ENCODE assay signal across 29 mouse cellular contexts in the genomic region with DNA sequence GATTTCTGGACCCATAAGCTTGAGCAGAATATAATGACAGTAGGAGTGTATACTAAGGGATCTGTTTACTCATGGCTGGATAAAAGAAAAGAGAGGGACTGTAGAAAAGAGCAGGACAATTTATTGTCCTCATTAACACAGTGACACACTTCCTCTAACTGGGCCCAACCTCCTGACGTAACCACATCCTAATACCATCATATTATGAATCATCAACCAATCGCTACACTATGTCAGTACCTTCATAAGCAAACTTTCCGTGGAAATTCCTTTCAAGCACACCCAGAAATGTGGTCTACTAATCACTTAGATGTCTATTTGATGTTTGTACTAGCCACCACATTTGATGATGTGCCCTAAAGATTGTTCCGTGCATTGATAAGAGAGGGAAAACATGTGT.
DNase-seq lines count a peak whose midpoint lies in the region; ATAC-seq and TF ChIP-seq lines count a peak whose summit lies in the region.
"Had no signal": no experiment of that assay in that cellular context is flagged by ENCODE, and none has a peak within 500 bp of the region (broad histone marks: within the 10 kb centered on the region; RNA-seq: fewer than 3 reads in every experiment).

No protein-coding gene starts in this region.

- no peaks in the 10 kb centered on the region for H3K79me2 ChIP-seq in C2C12 (ENCODE audit: control insufficient read depth, insufficient read depth)
- no peaks in the 10 kb centered on the region for H3K79me2 ChIP-seq in MEL (ENCODE audit: control insufficient read depth, insufficient read depth, low read length, poor library complexity)

- H3ac ChIP-seq in C2C12 (ENCODE audit: control insufficient read depth, insufficient read length, low read depth), result no peak overlapping the region

- no peaks in the 10 kb centered on the region for H3K9me3 ChIP-seq in MEL (replicated peaks; ENCODE audit: insufficient read depth, low read length)
- H3K9me3 ChIP-seq in forebrain, embryonic 12.5 days, result no peaks in the 10 kb centered on the region
- H3K9me3 ChIP-seq: hindbrain, embryonic 12.5 days; kidney, embryonic 15.5 days; liver, embryonic 12.5 days had no signal

- peak; percentile 20 for DNase-seq in MEL (ENCODE audit: low read depth, low spot score)
- DNase-seq in gastrocnemius, adult 2 months, result no peak
- DNase-seq in kidney, postnatal 4 days, result no peak
- DNase-seq: adrenal gland, postnatal 25 days; B cell, adult 2 months; cerebellum, adult 11-12 months; cerebellum, adult 9-11 months; forebrain, postnatal 0 days; gastrocnemius, postnatal 14 days; heart, postnatal 14 days; kidney, postnatal 25 days; layer of hippocampus, postnatal 36 days; left cerebral cortex, postnatal 4 days; liver, postnatal 0 days; right cerebral cortex, postnatal 4 days; thymus, adult 2 months; thymus, postnatal 36 days had no signal

- TF ChIP-seq CTCF in C2C12 (IDR thresholded peaks at IDR 0.05; ENCODE audit: control insufficient read depth, insufficient read depth, insufficient read length) (no peak), MEL (IDR thresholded peaks at IDR 0.05 in 2 of 3, conservative IDR thresholded peaks at IDR 0.05 in 1 of 3; ENCODE audit: control insufficient read depth in 1 of 3, insufficient read depth in 1 of 3, low read depth in 2 of 3, low read length in 3 of 3, poor library complexity in 1 of 3, severe bottlenecking in 1 of 3) (no peak)
- no peak for TF ChIP-seq CTCF in gastrocnemius, adult 2 months (IDR thresholded peaks at IDR 0.05)

- no peak for TF ChIP-seq EP300 in MEL (IDR thresholded peaks at IDR 0.05; ENCODE audit: low read depth in 1 of 2, low read length in 2 of 2)

- TF ChIP-seq POLR2A in MEL (IDR thresholded peaks at IDR 0.05; ENCODE audit: control insufficient read depth in 1 of 2, insufficient read depth in 1 of 2, low read depth in 1 of 2, low read length in 2 of 2, poor library complexity in 1 of 2), result no peak

- WGBS in forebrain, embryonic 12.5 days, result 92% methylated on average over 4 of the region's 4 CpGs

- TF ChIP-seq RAD21 in MEL (IDR thresholded peaks at IDR 0.05; ENCODE audit: low read depth, low read length), result no peak

- H3K9ac ChIP-seq in MEL (ENCODE audit: control insufficient read depth, low read depth, low read length, poor library complexity, severe bottlenecking), result no peak overlapping the region
- no peak overlapping the region for H3K9ac ChIP-seq in forebrain, embryonic 12.5 days
- H3K9ac ChIP-seq: forebrain, postnatal 0 days; hindbrain, embryonic 12.5 days; kidney, embryonic 15.5 days; liver, embryonic 12.5 days; liver, postnatal 0 days had no signal

- no peak overlapping the region for H3K4me2 ChIP-seq in forebrain, embryonic 12.5 days
- H3K4me2 ChIP-seq: hindbrain, embryonic 12.5 days; kidney, embryonic 15.5 days; liver, embryonic 12.5 days; midbrain, embryonic 11.5 days had no signal

- H3K79me3 ChIP-seq in C2C12 (ENCODE audit: low read depth), result no peaks in the 10 kb centered on the region

- no peak overlapping the region for H3K4me3 ChIP-seq in C2C12 (ENCODE audit: insufficient read depth, poor library complexity, severe bottlenecking)
- H3K4me3 ChIP-seq in MEL (ENCODE audit: control insufficient read depth in 1 of 2, insufficient read depth in 1 of 2, low read depth in 2 of 2, low read length in 2 of 2), result no peak overlapping the region
- H3K4me3 ChIP-seq in gastrocnemius, adult 2 months, result no peak overlapping the region
- H3K4me3 ChIP-seq in forebrain, embryonic 12.5 days (replicated peaks), result no peak overlapping the region
- H3K4me3 ChIP-seq: erythroblast, embryonic 14.5 days; hindbrain, embryonic 12.5 days; kidney, embryonic 15.5 days; liver, embryonic 12.5 days had no signal

- peaks cover 0 to 7% of the 10 kb centered on the region in 2 experiments; a peak in 3 of 4 replicates for H3K4me1 ChIP-seq in MEL (ENCODE audit: control insufficient read depth in 1 of 2, insufficient read depth in 2 of 2, low read length in 2 of 2)
- no peaks in the 10 kb centered on the region for H3K4me1 ChIP-seq in forebrain, embryonic 12.5 days
- H3K4me1 ChIP-seq: hindbrain, embryonic 12.5 days; kidney, embryonic 15.5 days; liver, embryonic 12.5 days had no signal

- peak; percentile 76 for ATAC-seq in common myeloid progenitor, adult 5-6 weeks (replicated peaks; ENCODE audit: low read depth, poor library complexity, severe bottlenecking)
- ATAC-seq in megakaryocyte progenitor cell, adult 5-6 weeks (replicated peaks; ENCODE audit: poor library complexity), result peak; percentile 46; the same call in 1 of the 2 replicates
- ATAC-seq in forebrain, embryonic 12.5 days (ENCODE audit: low FRiP score), result no peak
- ATAC-seq: forebrain, postnatal 0 days; hindbrain, postnatal 0 days; intestine, postnatal 0 days; liver, embryonic 12.5 days; liver, postnatal 0 days; midbrain, embryonic 16.5 days had no signal

- intact Hi-C loops in gastrocnemius, adult 2 months (cut with DNase I), result no loop called here

- H3K36me3 ChIP-seq in C2C12 (ENCODE audit: control insufficient read depth, insufficient read depth), result no peaks in the 10 kb centered on the region
- H3K36me3 ChIP-seq in MEL (ENCODE audit: control insufficient read depth in 1 of 2, insufficient read depth in 2 of 2, low read length in 2 of 2), result peaks cover 0 to 4% of the 10 kb centered on the region in 2 experiments; a peak in 2 of 4 replicates
- H3K36me3 ChIP-seq in forebrain, embryonic 12.5 days (replicated peaks), result peaks cover 3% of the 10 kb centered on the region; the same call in 1 of the 2 replicates
- H3K36me3 ChIP-seq: hindbrain, embryonic 12.5 days; kidney, embryonic 15.5 days had no signal

- no peak overlapping the region for H3K27ac ChIP-seq in MEL (ENCODE audit: control insufficient read depth, low read depth, low read length)
- no peak overlapping the region for H3K27ac ChIP-seq in gastrocnemius, adult 2 months
- no peak overlapping the region for H3K27ac ChIP-seq in forebrain, embryonic 12.5 days
- H3K27ac ChIP-seq: hindbrain, embryonic 12.5 days; hindbrain, postnatal 0 days; kidney, embryonic 15.5 days; liver, embryonic 12.5 days had no signal

- no peaks in the 10 kb centered on the region for H3K27me3 ChIP-seq in C2C12 (ENCODE audit: control insufficient read depth, insufficient read depth, insufficient read length)
- H3K27me3 ChIP-seq in MEL (ENCODE audit: control insufficient read depth in 1 of 2, insufficient read depth in 2 of 2, low read length in 2 of 2), result no peaks in the 10 kb centered on the region
- H3K27me3 ChIP-seq in forebrain, embryonic 12.5 days, result no peaks in the 10 kb centered on the region
- H3K27me3 ChIP-seq: hindbrain, embryonic 12.5 days; kidney, embryonic 15.5 days; liver, embryonic 12.5 days had no signal

TF ChIP-seq in C2C12, 6 proteins besides CTCF, POLR2A, EP300 and RAD21:
- TF ChIP-seq MAX (IDR thresholded peaks at IDR 0.05) (no peak), FOSL1 (IDR thresholded peaks at IDR 0.05; ENCODE audit: insufficient read depth, low read length, poor library complexity, severe bottlenecking) (peak; percentile 69), CEBPB (IDR thresholded peaks at IDR 0.05; ENCODE audit: low read depth) (no peak), MYOD1 (IDR thresholded peaks at IDR 0.05; ENCODE audit: control insufficient read depth, insufficient read length, low read depth) (peak; percentile 12), USF1 (IDR thresholded peaks at IDR 0.05; ENCODE audit: low read depth) (no peak), MYOG (IDR thresholded peaks at IDR 0.05; ENCODE audit: control insufficient read depth, extremely low read depth, insufficient read length) (no peak)

TF ChIP-seq in MEL, 35 proteins besides CTCF, POLR2A, EP300 and RAD21:
- TF ChIP-seq TCF12 (IDR thresholded peaks at IDR 0.05; ENCODE audit: low read depth, low read length), result no peak
- no peak for TF ChIP-seq USF1 (IDR thresholded peaks at IDR 0.05; ENCODE audit: low read depth, low read length)
- no peak for TF ChIP-seq NELFE (IDR thresholded peaks at IDR 0.05; ENCODE audit: low read depth, low read length)
- no peak for TF ChIP-seq MAFK (IDR thresholded peaks at IDR 0.05; ENCODE audit: borderline replicate concordance, low read depth, low read length)
- no peak for TF ChIP-seq SIN3A (IDR thresholded peaks at IDR 0.05; ENCODE audit: low read length)
